Mouse (Mus musculus): ENCODE data around the gene H2-Q10.

- TF ChIP-seq CTCF (IDR thresholded peaks at IDR 0.05) = peak; percentile 56
- no peak for TF ChIP-seq POLR2A (IDR thresholded peaks at IDR 0.05; ENCODE audit: insufficient read depth, low read depth, low read length)
Observed at GRCm38 (mm10) chr17:35509284-35509683, 39.4 kb downstream of the H2-Q10 start.

Measured in heart, adult 2 months (tissue).